Mouse (Mus musculus): Measurements from ENCODE around the gene Zfp418. TPM values are rescaled to one million over a fixed set of nuclear protein-coding genes. Genes with fewer than 3 reads are reported as not detected.

Gene Zfp418
- 0.06 TPM in 2 replicates for polyA plus RNA-seq (2012; ENCODE audit: low replicate concordance)

GRCm38 (mm10) chr7:7171227-7172147, at the start of gene Zfp418:
Gene Zfp418, plus strand, starts transcription at chr7:7171330.

GRCm38 (mm10) chr7:7136379-7136866, 34.7 kb upstream of the Zfp418 start, which contains the start of gene Zfp773:
Gene Zfp773, minus strand, starts transcription at chr7:7136755.

GRCm38 (mm10) chr7:7209313-7210151, 38.4 kb downstream of the Zfp418 start, which contains the start of gene Zfp772:
Gene Zfp772, minus strand, starts transcription at chr7:7209998.

Other genes with a start within 250 kb of the Zfp418 start
- gene Aurkc, start 176.0 kb upstream of the Zfp418 start, polyA plus RNA-seq (2012; ENCODE audit: low replicate concordance) = not detected in 2 replicates
- 2.1 and 2.8 TPM in 2 replicates for gene Zfp954, start 49.8 kb upstream of the Zfp418 start, polyA plus RNA-seq (2012; ENCODE audit: low replicate concordance)
- gene Zfp773, start 34.6 kb upstream of the Zfp418 start, polyA plus RNA-seq (2012; ENCODE audit: low replicate concordance) = not detected in 2 replicates
- 0.11 TPM in 1 of 2 replicates, not detected in the other for gene Zfp772, start 38.7 kb downstream of the Zfp418 start, polyA plus RNA-seq (2012; ENCODE audit: low replicate concordance)
- gene Vmn2r29, start 76.0 kb downstream of the Zfp418 start, polyA plus RNA-seq (2012; ENCODE audit: low replicate concordance) = not detected in 2 replicates
- gene Gm45844, start 107.0 kb downstream of the Zfp418 start, polyA plus RNA-seq (2012; ENCODE audit: low replicate concordance) = 0.07 TPM in 1 of 2 replicates, not detected in the other
- 3.3 and 7.6 TPM in 2 replicates for gene Clcn4, start 129.5 kb downstream of the Zfp418 start, polyA plus RNA-seq (2012; ENCODE audit: low replicate concordance)
- gene Vmn2r30, start 166.3 kb downstream of the Zfp418 start, polyA plus RNA-seq (2012; ENCODE audit: low replicate concordance) = 0.07 TPM in 1 of 2 replicates, not detected in the other
- gene Gm45783, start 203.2 kb downstream of the Zfp418 start, polyA plus RNA-seq (2012; ENCODE audit: low replicate concordance) = 0.40 TPM in 1 of 2 replicates, not detected in the other
- 0.02 TPM in 1 of 2 replicates, not detected in the other for gene Vmn2r31, start 228.4 kb downstream of the Zfp418 start, polyA plus RNA-seq (2012; ENCODE audit: low replicate concordance)

Data from leukemia stem cell, adult 10-12 weeks (primary cell).